Mouse (Mus musculus) forebrain, embryonic 16.5 days (tissue): Measurements from ENCODE around the gene 4931409K22Rik. TPM values are rescaled to one million over a fixed set of nuclear protein-coding genes. Genes with fewer than 3 reads are reported as not detected.

Source experiments
- ATAC-seq: fragments of 200-750 bp; cut with Nextera tagmentation; 2 replicates; pipeline ENCODE4 v1.8.0; 2017; ENCODE audit warnings: mild to moderate bottlenecking, moderate library complexity
- H3K27ac ChIP-seq: fragments of 300-500 bp; sonication (generic); 2 replicates; pipeline ENCODE4 v1.5.1; 2014; ENCODE audit warnings: low read length, control low read depth
- H3K27me3 ChIP-seq: fragments of 300-500 bp; sonication (generic); replicated peaks from 2 replicates; pipeline ENCODE4 v1.6.1; 2014; ENCODE audit warnings: low read length; ENCODE audit not compliant: control insufficient read depth, insufficient read depth
- H3K36me3 ChIP-seq: fragments of 300-500 bp; sonication (generic); 2 replicates; pipeline ENCODE4 v1.6.1; 2014; ENCODE audit not compliant: control insufficient read depth, insufficient read depth
- H3K4me1 ChIP-seq: fragments of 300-500 bp; sonication (generic); replicated peaks from 2 replicates; pipeline ENCODE4 v1.6.1; 2014; ENCODE audit warnings: low read length; ENCODE audit not compliant: control insufficient read depth, insufficient read depth
- H3K4me2 ChIP-seq: fragments of 300-500 bp; sonication (generic); 2 replicates; pipeline ENCODE4 v1.6.1; 2014; ENCODE audit warnings: mild to moderate bottlenecking, low read length, control low read depth
- H3K4me3 ChIP-seq: fragments of 300-500 bp; sonication (generic); replicated peaks from 2 replicates; pipeline ENCODE4 v1.5.1; 2014; ENCODE audit warnings: mild to moderate bottlenecking, low read length, control low read depth
- H3K9ac ChIP-seq: fragments of 300-500 bp; sonication (generic); replicated peaks from 2 replicates; pipeline ENCODE4 v1.6.1; 2014; ENCODE audit warnings: low read depth, low read length, control low read depth
- H3K9me3 ChIP-seq: fragments of 300-500 bp; sonication (generic); 2 replicates; pipeline ENCODE4 v1.6.1; 2016; ENCODE audit warnings: low read length; ENCODE audit not compliant: control insufficient read depth
- WGBS: fragments of 180-500 bp; shearing (Covaris S2); extraction: QIAGEN DNeasy Blood & Tissue Kit; methylation state at CpG from one replicate; pipeline ENCODE4 v1.1.7; 2014; 5-methylcytosine and 5-hydroxymethylcytosine counted together
- polyA plus RNA-seq: library from polyadenylated mRNA; unstranded; fragments of >200 nt; fragmentation: Nextera tagmentation; extraction: Ambion mirVana; gene quantifications from 2 replicates; pipeline ENCODE4 v1.2.1, GENCODE M21; 2015

The 4931409K22Rik gene
- polyA plus RNA-seq, 1 experiment from 2014 or later: 0.35 TPM

DNA sequence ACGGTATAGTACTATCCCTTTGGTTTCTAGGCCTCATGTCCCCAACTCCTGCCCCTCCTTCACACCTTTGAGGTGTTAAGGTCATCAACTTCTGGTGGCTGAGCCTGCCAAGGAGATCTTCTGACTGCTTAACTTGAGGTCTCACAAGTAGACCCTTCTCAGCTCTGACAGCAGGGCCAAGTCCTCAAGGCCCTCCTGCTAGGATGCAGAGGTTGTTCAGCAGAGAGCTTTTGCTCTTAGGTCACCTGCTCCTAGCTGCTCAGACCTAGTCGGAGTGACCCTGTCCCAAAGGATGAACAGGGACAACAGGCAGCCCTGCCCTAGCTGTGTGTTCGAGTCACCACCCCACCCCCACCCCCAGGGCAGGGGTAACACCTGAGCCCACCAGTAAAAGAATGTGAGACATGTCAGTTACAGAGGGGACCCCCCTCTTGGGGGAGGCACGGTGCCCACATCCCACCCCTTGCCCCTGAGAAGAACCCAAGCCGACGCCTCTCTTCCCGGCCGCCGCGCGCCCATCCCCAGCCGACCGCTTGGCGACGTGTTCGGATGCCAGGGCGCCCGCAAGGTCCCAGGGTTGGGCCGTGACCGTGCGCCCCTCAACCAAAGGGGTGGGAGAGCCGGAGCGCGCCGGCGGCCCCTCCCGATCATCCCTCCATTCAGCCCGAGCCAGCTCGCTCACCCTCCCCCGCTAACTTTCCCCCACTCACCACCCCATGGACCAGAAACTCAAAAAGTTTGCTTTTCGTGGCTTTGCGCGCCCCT, 44.6 kb upstream of the 4931409K22Rik start:
- no peaks in the 10 kb centered on the region for H3K9me3 ChIP-seq
- H3K4me3 ChIP-seq: peak overlapping the region; percentile 66
- peaks cover 82% of the 10 kb centered on the region for H3K4me1 ChIP-seq
- H3K4me2 ChIP-seq: peak overlapping the region; percentile 93
- ATAC-seq: no peak
- peak overlapping the region; percentile 99 for H3K27ac ChIP-seq
- H3K9ac ChIP-seq: peak overlapping the region; percentile 83
- no peaks in the 10 kb centered on the region for H3K27me3 ChIP-seq
- WGBS: under 1% methylated on average over 25 of the region's 33 CpGs
- H3K36me3 ChIP-seq: no peaks in the 10 kb centered on the region

DNA sequence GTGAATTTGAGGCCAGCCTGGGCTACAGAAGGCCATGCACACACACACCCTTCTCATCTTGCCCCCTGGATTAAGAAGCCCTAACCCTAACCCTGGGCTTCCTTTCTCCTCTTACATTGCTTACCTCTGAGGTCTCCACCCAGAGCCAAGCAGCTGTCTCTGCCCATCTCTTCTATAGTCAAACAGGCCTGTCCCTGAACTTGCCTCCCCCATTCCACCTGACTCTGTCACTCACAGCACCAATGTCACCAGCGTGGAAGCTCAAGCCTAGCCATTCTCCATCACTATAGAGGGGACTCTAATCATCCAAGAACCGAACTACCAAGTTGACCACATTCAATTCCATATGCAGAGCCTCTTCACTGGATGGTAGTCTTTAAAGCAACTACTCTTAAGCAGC, 43.6 kb upstream of the 4931409K22Rik start:
- H3K9me3 ChIP-seq: no peaks in the 10 kb centered on the region
- no peak for ATAC-seq
- no peaks in the 10 kb centered on the region for H3K27me3 ChIP-seq
- WGBS: 69% methylated on average over 2 of the region's 2 CpGs
- H3K9ac ChIP-seq: no peak overlapping the region
- H3K4me3 ChIP-seq: no peak overlapping the region; the same call in none of the 2 replicates
- H3K4me1 ChIP-seq: peaks cover 82% of the 10 kb centered on the region
- H3K27ac ChIP-seq: no peak overlapping the region
- H3K36me3 ChIP-seq: no peaks in the 10 kb centered on the region
- peak overlapping the region; percentile 93 for H3K4me2 ChIP-seq

DNA sequence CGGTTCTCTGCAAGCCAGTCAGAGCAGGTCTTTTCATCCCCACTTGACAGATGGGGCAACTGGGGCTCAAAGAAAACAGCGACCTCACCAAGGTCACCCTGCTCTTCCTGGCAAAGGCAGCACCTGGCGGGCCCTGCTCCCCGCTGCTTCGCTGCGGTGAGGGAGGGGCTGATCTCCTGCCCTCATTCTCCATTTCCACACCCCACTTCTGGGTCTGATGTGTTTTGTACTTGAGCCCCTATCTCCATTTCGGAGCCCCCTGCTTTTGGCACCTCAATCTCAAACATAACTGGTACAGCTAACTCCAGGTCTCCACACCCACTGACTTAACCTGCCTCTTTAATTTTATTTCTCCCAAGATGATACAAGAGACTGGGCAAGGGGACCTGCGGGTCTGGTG, 42.5 kb upstream of the 4931409K22Rik start:
- Histone ChIP-seq H3K4me2 (peak overlapping the region; percentile 85), H3K9me3 (no peaks in the 10 kb centered on the region), H3K4me3 (peak overlapping the region; percentile 67), H3K27me3 (no peaks in the 10 kb centered on the region), H3K4me1 (peaks cover 82% of the 10 kb centered on the region), H3K27ac (peak overlapping the region; percentile 95), H3K9ac (peak overlapping the region; percentile 93), H3K36me3 (peaks cover 6% of the 10 kb centered on the region)
- ATAC-seq: no peak
- WGBS: 13% methylated on average over 8 of the region's 8 CpGs

DNA sequence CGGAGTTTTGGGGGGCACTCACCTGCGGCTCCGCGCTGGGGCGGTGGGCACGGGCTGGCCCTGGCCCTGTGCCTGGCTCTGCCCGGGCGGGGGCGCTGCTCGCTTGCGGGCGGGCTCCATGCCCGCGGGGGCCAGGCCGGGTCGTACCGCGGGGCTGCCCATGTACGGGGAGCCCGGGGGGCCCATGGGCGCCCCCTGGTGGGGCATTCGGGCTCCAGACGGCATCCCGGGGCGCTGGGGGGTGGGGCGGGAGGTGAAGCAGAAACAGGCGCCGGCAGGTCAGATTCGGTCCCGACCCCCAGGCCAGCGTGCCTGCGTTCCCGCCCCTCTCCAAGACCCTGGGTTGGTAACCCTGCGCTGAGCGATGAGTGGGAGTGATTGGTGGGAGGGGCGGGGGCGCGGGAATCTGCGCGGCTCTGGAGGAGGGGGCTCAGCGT, 42.0 kb upstream of the 4931409K22Rik start:
- Histone ChIP-seq H3K27ac (peak overlapping the region; percentile 95), H3K27me3 (no peaks in the 10 kb centered on the region), H3K9me3 (no peaks in the 10 kb centered on the region), H3K36me3 (peaks cover 8% of the 10 kb centered on the region), H3K4me1 (peaks cover 76% of the 10 kb centered on the region), H3K9ac (peak overlapping the region; percentile 93), H3K4me2 (peak overlapping the region; percentile 85), H3K4me3 (peak overlapping the region; percentile 67)
- under 1% methylated on average over 29 of the region's 41 CpGs for WGBS
- peak; percentile 9; the same call in 1 of the 2 replicates for ATAC-seq

DNA sequence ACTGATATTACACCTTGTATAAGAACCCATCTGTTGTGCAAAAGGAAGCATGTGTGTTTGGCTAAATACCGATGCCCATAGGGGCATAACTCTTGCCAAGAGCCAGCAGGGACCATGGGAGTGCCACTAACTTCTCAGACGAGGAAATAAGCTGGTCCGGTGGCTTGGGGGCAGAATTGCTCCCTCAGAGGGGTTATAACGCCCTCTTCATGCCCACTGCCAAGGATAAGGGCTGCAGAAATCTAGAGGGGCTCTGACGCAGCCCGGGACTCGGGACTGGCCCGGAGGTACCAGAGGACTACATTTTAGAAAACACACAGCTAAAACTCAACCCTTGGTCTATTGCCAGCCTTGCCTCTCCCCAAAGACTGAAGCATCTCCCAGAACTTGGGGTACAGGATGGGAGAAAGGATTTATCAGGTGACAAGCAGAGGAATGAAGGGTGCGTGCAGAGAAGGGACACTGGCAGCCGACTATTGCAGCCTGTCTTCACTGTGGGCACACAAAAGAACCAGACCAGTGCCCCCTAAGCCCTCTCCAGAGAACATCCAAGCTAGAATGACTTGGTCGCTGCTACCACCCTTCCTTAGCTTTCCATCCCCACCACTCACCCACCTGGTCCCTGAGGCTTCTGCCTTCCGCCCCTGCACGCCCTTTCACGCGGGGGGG, 41.4 kb upstream of the 4931409K22Rik start:
- Histone ChIP-seq H3K27me3 (no peaks in the 10 kb centered on the region), H3K4me2 (peak overlapping the region; percentile 85), H3K27ac (peak overlapping the region; percentile 95), H3K4me3 (peak overlapping the region; percentile 67), H3K9ac (peak overlapping the region; percentile 93), H3K36me3 (peaks cover 13% of the 10 kb centered on the region), H3K4me1 (peaks cover 71% of the 10 kb centered on the region), H3K9me3 (no peaks in the 10 kb centered on the region)
- ATAC-seq: no peak
- 9% methylated on average over 15 of the region's 15 CpGs for WGBS

DNA sequence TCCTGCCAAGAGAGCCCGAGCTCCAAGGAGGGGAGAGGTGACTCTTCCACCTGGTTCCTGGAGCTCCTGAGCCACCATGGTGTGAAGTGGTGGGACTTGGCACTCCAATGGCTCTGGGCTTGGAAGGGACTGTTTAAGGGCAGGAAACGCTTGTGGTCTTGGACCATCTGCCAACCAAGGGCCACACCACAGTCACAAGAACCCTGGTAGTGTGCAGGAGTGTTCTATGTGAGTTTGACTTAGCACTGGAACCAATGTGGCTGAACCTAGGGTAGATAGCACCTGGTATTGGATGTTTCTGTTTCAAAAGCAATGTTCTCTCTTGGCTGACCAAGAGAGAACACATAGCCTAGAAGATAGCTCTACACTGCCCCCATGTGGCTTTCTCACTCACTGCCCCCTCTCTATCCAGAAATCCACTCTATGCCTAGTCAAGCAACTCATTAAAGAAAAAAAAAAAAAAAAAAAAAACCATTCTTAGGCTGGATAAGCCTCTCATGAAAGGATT, 40.7 kb upstream of the 4931409K22Rik start:
- peak overlapping the region; percentile 51 for H3K9ac ChIP-seq
- H3K27ac ChIP-seq: peak overlapping the region; percentile 98
- peak overlapping the region; percentile 35 for H3K4me3 ChIP-seq
- H3K4me1 ChIP-seq: peaks cover 63% of the 10 kb centered on the region
- ATAC-seq: peak; percentile 47
- peak overlapping the region; percentile 72 for H3K4me2 ChIP-seq
- peaks cover 20% of the 10 kb centered on the region for H3K36me3 ChIP-seq
- no peaks in the 10 kb centered on the region for H3K27me3 ChIP-seq
- no peaks in the 10 kb centered on the region for H3K9me3 ChIP-seq
- WGBS: 26% methylated on average over 2 of the region's 2 CpGs

DNA sequence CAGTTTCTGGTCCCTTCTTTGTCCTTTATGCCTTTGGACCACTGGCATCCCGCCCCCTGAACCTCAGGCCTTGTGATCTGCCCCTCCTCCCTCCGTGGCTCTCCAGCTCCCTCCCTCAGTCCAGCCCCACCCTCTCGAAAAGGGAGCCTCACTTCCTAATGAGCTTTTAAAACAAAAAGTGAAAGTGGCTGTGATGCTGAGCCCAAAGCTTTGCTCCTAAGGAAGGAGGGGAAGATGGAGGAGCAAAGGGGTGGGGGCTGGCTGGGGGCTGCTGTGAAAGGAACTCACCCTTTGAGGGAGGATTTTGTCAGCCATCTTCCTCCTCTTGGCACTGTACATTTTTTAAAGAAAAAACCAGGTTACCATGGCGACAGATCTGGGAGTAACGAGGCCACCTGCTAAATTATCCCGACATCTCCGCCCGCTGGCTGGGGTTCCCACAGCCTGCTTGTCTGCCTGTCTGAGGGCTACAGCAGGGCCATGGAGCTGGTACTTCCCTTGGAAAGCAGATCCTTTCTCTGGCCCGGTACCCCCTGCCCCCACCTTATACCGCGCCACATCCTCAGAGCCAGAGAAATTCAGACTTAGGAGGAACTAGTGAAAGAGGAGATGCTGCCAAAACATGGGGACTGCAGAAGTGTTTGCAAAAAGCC, 40.0 kb upstream of the 4931409K22Rik start:
- Histone ChIP-seq H3K4me1 (peaks cover 62% of the 10 kb centered on the region), H3K27me3 (no peaks in the 10 kb centered on the region), H3K4me2 (peak overlapping the region; percentile 72), H3K4me3 (peak overlapping the region; percentile 35), H3K36me3 (peaks cover 20% of the 10 kb centered on the region), H3K27ac (peak overlapping the region; percentile 98), H3K9ac (peak overlapping the region; percentile 51), H3K9me3 (no peaks in the 10 kb centered on the region)
- ATAC-seq: peak; percentile 68
- 6% methylated on average over 11 of the region's 11 CpGs for WGBS

DNA sequence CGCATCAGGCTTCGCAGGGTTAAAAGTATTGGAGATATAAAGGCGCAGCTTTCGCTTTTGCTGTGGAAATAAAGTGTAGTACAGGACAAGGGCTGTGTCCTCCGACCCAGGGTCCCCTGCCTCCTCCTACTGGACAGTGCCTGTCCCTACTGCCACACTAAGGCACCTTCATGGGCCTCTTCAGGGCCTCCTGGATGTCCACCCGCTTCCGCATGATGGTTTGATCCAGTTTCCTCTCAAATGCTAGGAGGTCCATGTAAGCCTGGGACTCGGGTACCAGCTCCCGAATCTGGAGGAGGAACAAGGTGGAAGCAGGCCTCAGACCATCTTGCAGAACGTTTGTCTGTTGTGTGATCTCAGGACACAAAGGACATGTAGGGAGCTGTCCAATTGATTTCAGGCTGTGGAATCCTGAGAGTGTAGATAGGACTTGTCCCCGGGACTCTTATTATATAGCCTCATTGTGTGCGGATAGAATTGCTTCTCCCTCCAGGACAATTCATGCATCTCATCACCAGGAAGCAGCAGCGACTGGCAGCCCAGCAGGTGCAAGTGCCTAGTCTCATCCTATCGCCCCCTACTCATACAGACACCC, 39.3 kb upstream of the 4931409K22Rik start:
- H3K4me2 ChIP-seq: peak overlapping the region; percentile 72
- ATAC-seq: no peak
- 35% methylated on average over 14 of the region's 14 CpGs for WGBS
- no peaks in the 10 kb centered on the region for H3K9me3 ChIP-seq
- H3K27me3 ChIP-seq: no peaks in the 10 kb centered on the region
- peak overlapping the region; percentile 35 for H3K4me3 ChIP-seq
- peak overlapping the region; percentile 98 for H3K27ac ChIP-seq
- peaks cover 61% of the 10 kb centered on the region for H3K4me1 ChIP-seq
- peak overlapping the region; percentile 51 for H3K9ac ChIP-seq
- peaks cover 23% of the 10 kb centered on the region for H3K36me3 ChIP-seq
